Mouse (Mus musculus) urinary bladder, adult 2 months (tissue): Measurements from ENCODE around the gene L3mbtl2. TPM values are rescaled to one million over a fixed set of nuclear protein-coding genes. Genes with fewer than 3 reads are reported as not detected.
"Not testable (repeated sequence)": the region's sequence is repeated elsewhere in the genome, so short reads cannot be mapped to it uniquely, and the experiment has no call there.

Source experiments
- DNase-seq: peaks from one replicate; pipeline ENCODE4 v3.0.0; 2022; ENCODE audit warnings: low spot score
- polyA plus RNA-seq: library from polyadenylated mRNA; depleted of rRNA; stranded (reverse); fragments of >200 nt; gene quantifications from 2 replicates; pipeline ENCODE4 v1.2.3, GENCODE M21; 2012; rRNA removed

L3mbtl2 gene
- 16.4 and 18.0 TPM in 2 replicates for polyA plus RNA-seq

GRCm38 (mm10) chr15:81663697-81664561, at the start of gene L3mbtl2:
Gene L3mbtl2, plus strand, starts transcription at chr15:81663889.
- DNase-seq = peak; percentile 74

- no peak for DNase-seq
Observed at GRCm38 (mm10) chr15:81649516-81650455, 13.9 kb upstream of the L3mbtl2 start.

GRCm38 (mm10) chr15:81650636-81651035, 13.1 kb upstream of the L3mbtl2 start:
- DNase-seq = no peak

- no peak for DNase-seq
Observed at GRCm38 (mm10) chr15:81661701-81662100, 2.0 kb upstream of the L3mbtl2 start.

- no peak for DNase-seq
Observed at GRCm38 (mm10) chr15:81663281-81663680, 408 bp upstream of the L3mbtl2 start.

GRCm38 (mm10) chr15:81666957-81667356, 3.3 kb downstream of the L3mbtl2 start:
- DNase-seq = no peak

- no peak for DNase-seq
Observed at GRCm38 (mm10) chr15:81670231-81670640, 6.5 kb downstream of the L3mbtl2 start.

- no peak for DNase-seq
Observed at GRCm38 (mm10) chr15:81676637-81677036, 12.9 kb downstream of the L3mbtl2 start.

GRCm38 (mm10) chr15:81680301-81680805, 16.7 kb downstream of the L3mbtl2 start:
- no peak for DNase-seq

GRCm38 (mm10) chr15:81693366-81693966, 29.8 kb downstream of the L3mbtl2 start:
- DNase-seq = no peak

- peak; percentile 74 for DNase-seq
Observed at GRCm38 (mm10) chr15:81693967-81694881, 30.5 kb downstream of the L3mbtl2 start.

GRCm38 (mm10) chr15:81694891-81695290, 31.2 kb downstream of the L3mbtl2 start:
- DNase-seq = no peak

GRCm38 (mm10) chr15:81697175-81697574, 33.5 kb downstream of the L3mbtl2 start, which contains the start of gene Chadl:
Gene Chadl, minus strand, starts transcription at chr15:81697287.
- DNase-seq = no peak

GRCm38 (mm10) chr15:81697847-81698246, 34.2 kb downstream of the L3mbtl2 start:
- DNase-seq = no peak

- DNase-seq = no peak
Observed at GRCm38 (mm10) chr15:81698532-81698931, 34.8 kb downstream of the L3mbtl2 start.

- DNase-seq = no peak
Observed at GRCm38 (mm10) chr15:81700161-81700560, 36.5 kb downstream of the L3mbtl2 start.

- DNase-seq = no peak
Observed at GRCm38 (mm10) chr15:81700601-81701000, 36.9 kb downstream of the L3mbtl2 start.

- DNase-seq = not testable (repeated sequence)
Observed at GRCm38 (mm10) chr15:81701350-81701749, 37.7 kb downstream of the L3mbtl2 start.

GRCm38 (mm10) chr15:81702306-81703093, 38.8 kb downstream of the L3mbtl2 start:
- DNase-seq = no peak

GRCm38 (mm10) chr15:81703094-81703489, 39.4 kb downstream of the L3mbtl2 start:
- no peak for DNase-seq
